Mouse (Mus musculus): ENCODE results near the gene Atp7b. TPM values are rescaled to one million over a fixed set of nuclear protein-coding genes. Genes with fewer than 3 reads are reported as not detected.

The Atp7b gene
- polyA plus RNA-seq, 1 experiment from 2014 or later: 1.9 TPM

- H3K9ac ChIP-seq: no peak overlapping the region
- ATAC-seq (ENCODE audit: insufficient read depth): no peak
- 66% methylated on average over 6 of the region's 6 CpGs for WGBS
These were observed 53.7 kb downstream of the Atp7b start for GRCm38 (mm10) chr8:22006423-22006822.

GRCm38 (mm10) chr8:22004750-22005522 is 55.2 kb downstream of the Atp7b start:
- Histone ChIP-seq H3K4me1 (ENCODE audit: insufficient read depth) (no peaks in the 10 kb centered on the region), H3K27me3 (ENCODE audit: insufficient read depth, low read length) (no peaks in the 10 kb centered on the region), H3K36me3 (ENCODE audit: insufficient read depth) (no peaks in the 10 kb centered on the region), H3K4me2 (no peak overlapping the region), H3K9me3 (ENCODE audit: low read depth, low read length) (no peaks in the 10 kb centered on the region), H3K4me3 (ENCODE audit: low read depth, low read length) (no peak overlapping the region), H3K27ac (ENCODE audit: low read depth) (no peak overlapping the region), H3K9ac (no peak overlapping the region)
- ATAC-seq (ENCODE audit: insufficient read depth) (no peak), DNase-seq (no peak)
- no peak for TF ChIP-seq CTCF (IDR thresholded peaks at IDR 0.05; ENCODE audit: low read depth)
- WGBS: 76% methylated on average over 14 of the region's 14 CpGs

More at GRCm38 (mm10) chr8:22006423-22006822, 53.7 kb downstream of the Atp7b start:
- H3K4me3 ChIP-seq (ENCODE audit: low read depth, low read length): no peak overlapping the region
- no peaks in the 10 kb centered on the region for H3K4me1 ChIP-seq (ENCODE audit: insufficient read depth)
- H3K27me3 ChIP-seq (ENCODE audit: insufficient read depth, low read length): no peaks in the 10 kb centered on the region
- no peak overlapping the region for H3K4me2 ChIP-seq
- no peak for TF ChIP-seq CTCF (IDR thresholded peaks at IDR 0.05; ENCODE audit: low read depth)
- H3K9me3 ChIP-seq (ENCODE audit: low read depth, low read length): no peaks in the 10 kb centered on the region
- no peaks in the 10 kb centered on the region for H3K36me3 ChIP-seq (ENCODE audit: insufficient read depth)
- DNase-seq: no peak
- H3K27ac ChIP-seq (ENCODE audit: low read depth): no peak overlapping the region

- H3K4me1 ChIP-seq (ENCODE audit: insufficient read depth): no peaks in the 10 kb centered on the region
- ATAC-seq (ENCODE audit: insufficient read depth): no peak
- DNase-seq: peak; percentile 71
- no peak for TF ChIP-seq CTCF (IDR thresholded peaks at IDR 0.05; ENCODE audit: low read depth)
- no peak overlapping the region for H3K9ac ChIP-seq
- no peaks in the 10 kb centered on the region for H3K9me3 ChIP-seq (ENCODE audit: low read depth, low read length)
- no peaks in the 10 kb centered on the region for H3K27me3 ChIP-seq (ENCODE audit: insufficient read depth, low read length)
- no peak overlapping the region for H3K4me3 ChIP-seq (ENCODE audit: low read depth, low read length)
- no peak overlapping the region for H3K4me2 ChIP-seq
- WGBS: 42% methylated on average over 3 of the region's 3 CpGs
- H3K36me3 ChIP-seq (ENCODE audit: insufficient read depth): no peaks in the 10 kb centered on the region
- H3K27ac ChIP-seq (ENCODE audit: low read depth): no peak overlapping the region
These were observed 64.9 kb downstream of the Atp7b start for GRCm38 (mm10) chr8:21995181-21995580.

- H3K4me2 ChIP-seq: no peak overlapping the region
- peak; percentile 72 for DNase-seq
- H3K4me3 ChIP-seq (ENCODE audit: low read depth, low read length): no peak overlapping the region
- no peak overlapping the region for H3K27ac ChIP-seq (ENCODE audit: low read depth)
- no peaks in the 10 kb centered on the region for H3K4me1 ChIP-seq (ENCODE audit: insufficient read depth)
- H3K27me3 ChIP-seq (ENCODE audit: insufficient read depth, low read length): no peaks in the 10 kb centered on the region
- no peak overlapping the region for H3K9ac ChIP-seq
- H3K36me3 ChIP-seq (ENCODE audit: insufficient read depth): no peaks in the 10 kb centered on the region
- ATAC-seq (ENCODE audit: insufficient read depth): peak; percentile 74
- no peaks in the 10 kb centered on the region for H3K9me3 ChIP-seq (ENCODE audit: low read depth, low read length)
- 21% methylated on average over 6 of the region's 6 CpGs for WGBS
- TF ChIP-seq CTCF (IDR thresholded peaks at IDR 0.05; ENCODE audit: low read depth): peak; percentile 77
These were observed 67.9 kb downstream of the Atp7b start for GRCm38 (mm10) chr8:21992184-21992583.

GRCm38 (mm10) chr8:21981664-21982337 is 78.3 kb downstream of the Atp7b start:
- H3K36me3 ChIP-seq (ENCODE audit: insufficient read depth): no peaks in the 10 kb centered on the region
- ATAC-seq (ENCODE audit: insufficient read depth) (no peak), DNase-seq (peak; percentile 28)
- peak; percentile 23; the same call in 1 of the 2 replicates for TF ChIP-seq CTCF (IDR thresholded peaks at IDR 0.05; ENCODE audit: low read depth)
- no peak overlapping the region for H3K27ac ChIP-seq (ENCODE audit: low read depth)
- H3K9ac ChIP-seq: no peak overlapping the region
- no peak overlapping the region for H3K4me2 ChIP-seq
- no peaks in the 10 kb centered on the region for H3K9me3 ChIP-seq (ENCODE audit: low read depth, low read length)
- no peaks in the 10 kb centered on the region for H3K4me1 ChIP-seq (ENCODE audit: insufficient read depth)
- 63% methylated on average over 8 of the region's 8 CpGs for whole genome bisulfite sequencing
- H3K27me3 ChIP-seq (ENCODE audit: insufficient read depth, low read length): no peaks in the 10 kb centered on the region
- H3K4me3 ChIP-seq (ENCODE audit: low read depth, low read length): no peak overlapping the region

- H3K4me3 ChIP-seq (ENCODE audit: low read depth, low read length): no peak overlapping the region
- no peak overlapping the region for H3K9ac ChIP-seq
- no peaks in the 10 kb centered on the region for H3K27me3 ChIP-seq (ENCODE audit: insufficient read depth, low read length)
- no peak overlapping the region for H3K4me2 ChIP-seq
- H3K9me3 ChIP-seq (ENCODE audit: low read depth, low read length): no peaks in the 10 kb centered on the region
- no peaks in the 10 kb centered on the region for H3K4me1 ChIP-seq (ENCODE audit: insufficient read depth)
- WGBS: 62% methylated on average over 4 of the region's 4 CpGs
- no peaks in the 10 kb centered on the region for H3K36me3 ChIP-seq (ENCODE audit: insufficient read depth)
- TF ChIP-seq CTCF (IDR thresholded peaks at IDR 0.05; ENCODE audit: low read depth): no peak
- H3K27ac ChIP-seq (ENCODE audit: low read depth): no peak overlapping the region
- DNase-seq (no peak), ATAC-seq (ENCODE audit: insufficient read depth) (no peak)
These were observed 81.9 kb downstream of the Atp7b start for GRCm38 (mm10) chr8:21978193-21978592.

GRCm38 (mm10) chr8:21969475-21969874 is 90.6 kb downstream of the Atp7b start, which contains the start of gene Ccdc70:
Gene Ccdc70 (plus strand): TSS chr8:21969775.
- 73% methylated on average over 3 of the region's 3 CpGs for WGBS
- no peak within 1 kb of the TSS for H3K4me3 ChIP-seq (ENCODE audit: low read depth, low read length)
- DNase-seq: no peak

More at GRCm38 (mm10) chr8:21969475-21969874, 90.6 kb downstream of the Atp7b start, which contains the start of gene Ccdc70:
- no peaks in the 10 kb centered on the region for H3K27me3 ChIP-seq (ENCODE audit: insufficient read depth, low read length)
- ATAC-seq (ENCODE audit: insufficient read depth): no peak
- H3K4me2 ChIP-seq: no peak within 1 kb of the TSS
- no peak within 1 kb of the TSS for H3K27ac ChIP-seq (ENCODE audit: low read depth)
- H3K4me1 ChIP-seq (ENCODE audit: insufficient read depth): no peaks in the 10 kb centered on the region
- H3K36me3 ChIP-seq (ENCODE audit: insufficient read depth): no peaks in the 10 kb centered on the region
- H3K9ac ChIP-seq: no peak within 1 kb of the TSS
- no peaks in the 10 kb centered on the region for H3K9me3 ChIP-seq (ENCODE audit: low read depth, low read length)
- no peak for TF ChIP-seq CTCF (IDR thresholded peaks at IDR 0.05; ENCODE audit: low read depth)

Data from lung, embryonic 14.5 days (tissue).